Mouse (Mus musculus) heart, adult 11 months (tissue): ENCODE measurements around the gene Tm9sf4.

ENCODE experiments used
- DNase-seq: peaks from one replicate; pipeline ENCODE4 v3.0.0; 2022

Tm9sf4 gene

GRCm38 (mm10) chr2:153160133-153160532 lies 970 bp upstream of the Tm9sf4 start:
- DNase-seq: no peak

- no peak for DNase-seq
Observed at GRCm38 (mm10) chr2:153161684-153162080, 579 bp downstream of the Tm9sf4 start.

DNA sequence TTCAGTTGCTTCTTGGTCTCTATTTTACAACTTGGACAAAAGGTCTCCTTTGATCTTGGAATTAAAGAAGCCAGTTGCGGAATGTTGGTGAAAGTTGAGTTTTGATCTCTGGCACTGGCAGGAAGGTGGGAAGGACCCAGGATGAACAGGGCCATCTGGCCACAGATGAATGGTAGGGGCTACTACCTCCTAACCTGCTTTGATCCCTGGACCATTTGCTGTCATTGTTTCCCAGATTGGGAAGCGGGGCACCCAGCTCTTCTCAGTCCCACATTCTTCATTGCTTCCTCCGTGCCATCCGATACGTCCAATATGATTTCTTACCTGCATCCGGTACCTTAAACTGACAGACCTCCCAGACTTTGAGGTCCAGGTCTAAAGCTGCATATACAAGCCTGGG lies 6.0 kb downstream of the Tm9sf4 start:
- DNase-seq: peak; percentile 61

DNA sequence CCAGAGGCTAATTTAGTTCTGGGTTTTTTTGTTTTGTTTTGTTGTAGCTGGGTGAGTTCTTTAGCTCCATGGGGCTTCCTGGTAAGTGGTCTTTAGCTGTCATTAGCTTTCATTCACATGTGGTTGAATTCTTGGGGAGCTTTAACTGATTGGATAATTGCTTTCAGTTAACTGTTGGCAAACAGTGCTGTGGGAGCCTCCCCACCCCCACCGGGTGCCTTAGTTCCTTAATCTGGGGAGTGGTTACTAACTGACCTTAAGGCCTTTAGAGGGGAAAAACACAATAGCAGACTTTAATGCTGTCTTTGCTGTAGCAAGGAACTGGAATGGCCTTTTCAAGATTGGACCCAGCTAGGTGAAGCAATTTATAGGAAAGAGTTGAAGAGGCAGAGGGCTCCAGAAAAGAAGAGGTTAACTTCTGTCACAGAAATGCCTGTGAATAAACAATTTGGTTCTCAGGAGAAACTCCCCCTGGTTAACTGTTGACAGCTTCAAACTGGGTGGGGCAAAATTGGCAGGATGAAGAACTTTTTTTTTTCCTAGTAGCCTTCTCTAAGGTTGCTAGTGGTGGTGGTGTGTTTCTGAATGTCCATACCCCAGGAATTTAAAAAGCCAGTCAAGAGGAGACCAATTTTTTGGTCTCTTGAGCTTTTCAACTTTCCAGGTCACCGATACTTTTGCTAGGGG lies 7.2 kb downstream of the Tm9sf4 start:
- DNase-seq: peak; percentile 88

DNA sequence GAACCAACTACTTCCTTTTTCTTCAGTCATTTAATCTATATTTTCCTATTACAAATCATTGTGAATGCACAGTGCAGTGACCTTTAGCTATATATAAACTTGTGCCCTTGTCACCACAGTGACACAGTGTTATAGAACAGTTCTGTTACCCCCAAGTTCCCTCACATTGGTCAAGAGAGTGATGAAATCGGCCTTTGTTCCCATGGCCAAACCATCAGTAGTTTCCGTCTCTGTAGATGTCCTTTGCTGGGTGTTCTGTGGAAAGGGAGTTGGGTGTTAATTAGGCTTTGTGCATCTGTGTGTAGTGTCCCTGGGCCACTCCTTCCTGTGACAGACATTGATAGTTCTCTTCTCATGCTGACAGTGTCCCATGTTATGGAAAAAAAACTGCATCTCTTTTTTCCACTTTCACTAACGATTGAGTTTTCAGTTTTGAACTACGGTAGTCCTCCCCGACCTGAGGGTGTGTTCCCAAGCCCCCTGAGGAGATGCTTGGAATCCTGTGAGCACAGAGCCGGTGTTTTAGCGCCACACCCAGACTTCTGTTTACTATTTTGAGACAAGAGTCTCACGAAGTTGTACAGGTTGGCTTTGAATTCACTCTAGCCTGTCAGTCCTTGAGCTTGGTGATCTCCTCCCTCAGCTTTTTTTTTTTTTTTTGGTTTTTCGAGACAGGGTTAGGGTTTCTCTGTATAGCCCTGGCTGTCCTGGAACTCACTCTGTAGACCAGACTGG lies 9.6 kb downstream of the Tm9sf4 start:
- DNase-seq: peak; percentile 86

GRCm38 (mm10) chr2:153171966-153172365 lies 10.9 kb downstream of the Tm9sf4 start:
- DNase-seq: peak; percentile 73

- no peak for DNase-seq
Observed at GRCm38 (mm10) chr2:153175995-153176570, 15.0 kb downstream of the Tm9sf4 start.

- no peak for DNase-seq
Observed at GRCm38 (mm10) chr2:153177188-153177587, 16.1 kb downstream of the Tm9sf4 start.

GRCm38 (mm10) chr2:153179126-153179860 lies 18.2 kb downstream of the Tm9sf4 start:
- DNase-seq: no peak

GRCm38 (mm10) chr2:153179961-153180360 lies 18.9 kb downstream of the Tm9sf4 start:
- no peak for DNase-seq

DNA sequence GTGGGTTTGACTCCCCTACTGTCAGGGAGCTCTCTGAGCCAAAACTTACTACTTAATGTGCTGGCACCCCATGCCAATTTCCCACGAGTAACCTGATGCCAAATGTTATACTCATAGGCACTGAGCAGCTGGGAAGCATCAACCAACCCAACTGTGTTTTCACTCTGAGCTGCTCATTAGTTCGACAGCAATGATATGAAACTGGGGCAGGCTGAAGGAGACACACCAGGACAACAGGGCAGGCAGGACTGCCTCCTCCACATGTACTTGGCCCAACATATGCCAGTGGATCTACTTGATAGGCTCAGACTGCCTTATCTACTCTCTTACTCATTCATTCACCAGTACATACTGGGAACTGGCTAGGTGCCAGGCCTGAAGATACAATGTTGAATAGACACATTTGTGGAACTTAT lies 25.1 kb downstream of the Tm9sf4 start:
- DNase-seq: peak; percentile 89

DNA sequence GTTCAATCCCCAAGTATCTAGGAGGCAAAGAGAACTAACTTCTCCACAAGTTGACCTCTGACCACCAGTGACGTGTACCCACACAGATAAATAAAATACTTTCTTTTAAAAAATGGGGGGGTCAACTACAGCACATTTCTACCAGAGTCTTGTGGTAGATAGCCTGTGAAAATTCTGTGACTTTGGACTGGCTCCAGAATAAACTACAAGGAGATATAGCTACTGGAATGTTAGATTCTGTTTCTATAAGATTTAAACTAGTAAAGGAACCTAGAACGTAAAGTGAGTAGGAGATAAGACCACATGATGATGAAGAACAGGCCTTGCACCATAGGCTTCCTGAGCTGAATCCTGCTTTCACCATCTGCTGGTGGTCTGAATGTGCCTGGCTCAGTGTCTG lies 26.7 kb downstream of the Tm9sf4 start:
- no peak for DNase-seq

- DNase-seq: no peak
Observed at GRCm38 (mm10) chr2:153191242-153191641, 30.1 kb downstream of the Tm9sf4 start.

- no peak for DNase-seq
Observed at GRCm38 (mm10) chr2:153194255-153194654, 33.2 kb downstream of the Tm9sf4 start.

DNA sequence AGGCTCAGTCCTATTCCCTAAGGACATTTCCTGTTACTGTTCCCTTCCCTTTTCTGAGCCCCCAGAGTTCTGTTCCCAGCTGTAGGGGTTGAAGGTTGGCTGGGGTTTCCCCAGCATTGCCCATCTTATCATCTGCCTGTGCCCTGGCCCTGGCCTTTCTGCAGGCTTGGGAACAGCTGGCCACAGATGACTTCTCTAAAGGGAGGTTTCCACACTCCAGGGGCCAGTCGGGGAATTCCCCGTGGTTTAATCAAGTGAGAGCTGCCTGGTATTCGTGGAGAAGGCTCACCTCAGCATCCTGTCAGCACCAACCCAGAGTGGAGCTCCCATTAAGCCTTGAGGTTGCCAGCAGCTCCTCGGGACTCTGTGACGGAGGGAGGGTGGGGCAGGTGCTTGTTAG lies 37.4 kb downstream of the Tm9sf4 start:
- peak; percentile 95 for DNase-seq

- DNase-seq: peak; percentile 92
Observed at GRCm38 (mm10) chr2:153199114-153199513, 38.0 kb downstream of the Tm9sf4 start.

- DNase-seq: no peak
Observed at GRCm38 (mm10) chr2:153202766-153203165, 41.7 kb downstream of the Tm9sf4 start.

DNA sequence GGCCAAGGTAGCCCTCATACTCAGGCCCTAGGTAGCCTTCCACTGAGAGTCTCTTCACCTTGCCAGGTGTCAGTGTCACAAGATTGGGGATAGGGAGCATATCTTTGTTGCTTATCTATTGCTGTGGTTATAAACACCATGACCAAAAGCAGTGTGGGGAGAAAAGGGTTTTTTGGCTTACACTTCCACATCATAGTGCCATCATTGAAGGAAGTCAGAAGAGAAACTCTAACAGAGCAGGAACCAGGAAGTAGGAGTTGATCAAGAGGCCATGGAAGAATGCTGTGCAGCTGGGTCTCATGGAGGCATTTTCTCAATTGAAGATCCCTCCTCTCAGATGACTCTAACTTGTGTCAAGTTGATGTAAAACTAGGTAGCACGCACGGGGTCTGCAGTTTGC lies 47.0 kb downstream of the Tm9sf4 start:
- no peak for DNase-seq

- DNase-seq: no peak
Observed at GRCm38 (mm10) chr2:153209286-153209685, 48.2 kb downstream of the Tm9sf4 start.

DNA sequence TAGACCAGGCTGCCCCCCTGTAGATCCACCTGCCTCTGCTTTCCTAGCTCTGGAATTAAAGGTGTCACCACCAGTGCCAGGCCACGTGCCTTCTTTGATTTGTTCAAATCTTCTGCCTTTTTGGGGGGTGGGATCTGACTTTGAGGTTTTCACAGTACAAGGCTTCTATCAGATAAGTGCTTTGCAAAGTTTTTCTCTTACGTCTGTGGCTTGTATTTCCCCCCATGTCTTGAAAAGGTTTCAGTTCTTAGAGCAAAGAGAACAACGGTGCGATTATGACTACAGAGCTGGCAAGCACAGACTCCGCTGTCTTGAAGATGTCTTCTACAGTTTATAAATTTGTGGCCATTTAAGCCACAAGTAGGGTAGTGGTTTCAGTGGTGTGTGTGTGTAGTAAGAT lies 50.3 kb downstream of the Tm9sf4 start:
- DNase-seq: no peak

DNA sequence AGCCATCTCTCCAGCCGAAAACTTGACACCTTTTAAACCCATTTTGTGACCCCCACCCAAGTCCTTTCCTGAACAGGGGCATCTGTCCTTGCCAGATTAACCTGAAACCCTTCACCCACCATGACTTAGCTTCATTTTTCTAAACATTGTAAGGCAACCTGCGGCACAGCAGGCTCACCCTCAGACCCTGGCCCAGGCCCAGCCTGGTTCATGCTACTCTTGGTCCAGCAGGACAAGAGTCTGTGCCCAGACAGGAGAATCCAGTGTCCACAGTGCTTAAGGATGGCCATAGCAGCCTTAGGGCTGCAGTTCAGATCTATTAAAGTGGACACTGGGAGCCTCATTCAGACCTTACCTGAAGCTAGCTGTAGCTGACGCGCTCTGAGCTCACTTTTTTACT lies 52.2 kb downstream of the Tm9sf4 start:
- DNase-seq: no peak

- peak; percentile 94 for DNase-seq
Observed at GRCm38 (mm10) chr2:153214771-153215259, 53.7 kb downstream of the Tm9sf4 start.

- peak; percentile 80 for DNase-seq
Observed at GRCm38 (mm10) chr2:153215421-153215820, 54.3 kb downstream of the Tm9sf4 start.
